Mouse (Mus musculus): ENCODE data around the gene Tmem117. TPM values are rescaled to one million over a fixed set of nuclear protein-coding genes. Genes with fewer than 3 reads are reported as not detected.

The Tmem117 gene
- polyA plus RNA-seq, 1 experiment from 2014 or later, result 3.2 TPM

- Histone ChIP-seq H3K27ac (no peak overlapping the region), H3K9me3 (no peaks in the 10 kb centered on the region), H3K27me3 (no peaks in the 10 kb centered on the region), H3K4me3 (no peak overlapping the region), H3K36me3 (no peaks in the 10 kb centered on the region), H3K4me2 (replicated peaks) (no peak overlapping the region), H3K9ac (no peak overlapping the region), H3K4me1 (no peaks in the 10 kb centered on the region)
- 61% methylated on average over 11 of the region's 11 CpGs for WGBS
- no peak for ATAC-seq (ENCODE audit: insufficient number of reproducible peaks, insufficient read depth, low FRiP score, low TSS enrichment)
Measured at GRCm38 (mm10) chr15:94904672-94905407, 275.8 kb downstream of the Tmem117 start.

GRCm38 (mm10) chr15:94921672-94922071 lies 292.6 kb downstream of the Tmem117 start:
- Histone ChIP-seq H3K4me1 (no peaks in the 10 kb centered on the region), H3K27ac (no peak overlapping the region), H3K4me3 (no peak overlapping the region), H3K27me3 (no peaks in the 10 kb centered on the region), H3K9ac (no peak overlapping the region), H3K9me3 (no peaks in the 10 kb centered on the region), H3K36me3 (no peaks in the 10 kb centered on the region), H3K4me2 (replicated peaks) (no peak overlapping the region)
- ATAC-seq (ENCODE audit: insufficient number of reproducible peaks, insufficient read depth, low FRiP score, low TSS enrichment), result no peak
- WGBS, result 38% methylated on average over 1 of the region's 1 CpGs

GRCm38 (mm10) chr15:94927986-94928385 lies 299.0 kb downstream of the Tmem117 start:
- Histone ChIP-seq H3K9ac (no peak overlapping the region), H3K27ac (no peak overlapping the region), H3K27me3 (no peaks in the 10 kb centered on the region), H3K4me2 (replicated peaks) (no peak overlapping the region), H3K4me1 (no peaks in the 10 kb centered on the region), H3K9me3 (no peaks in the 10 kb centered on the region), H3K4me3 (no peak overlapping the region), H3K36me3 (no peaks in the 10 kb centered on the region)
- ATAC-seq (ENCODE audit: insufficient number of reproducible peaks, insufficient read depth, low FRiP score, low TSS enrichment), result no peak
- 83% methylated on average over 5 of the region's 5 CpGs for WGBS

DNA sequence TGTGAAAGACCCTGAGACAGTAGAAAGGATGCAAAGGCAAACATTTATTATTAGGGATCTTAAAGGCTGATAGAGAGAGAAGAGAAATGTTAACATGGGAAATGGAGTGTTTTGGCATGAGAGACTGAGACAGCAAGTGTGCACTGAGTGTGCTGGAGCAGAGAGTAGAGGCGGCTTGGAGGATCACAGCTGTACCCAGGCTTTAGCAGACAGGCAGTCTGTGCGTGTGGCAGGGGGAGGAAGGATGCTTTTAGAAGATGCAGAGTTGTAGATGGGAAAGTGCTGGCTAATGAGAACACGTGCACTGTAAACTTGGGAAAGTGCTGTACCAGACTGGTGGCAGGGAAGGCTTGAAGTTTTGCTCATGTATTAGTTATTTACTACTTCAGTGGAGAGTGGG lies 301.7 kb downstream of the Tmem117 start:
- Histone ChIP-seq H3K9ac (no peak overlapping the region), H3K9me3 (no peaks in the 10 kb centered on the region), H3K27ac (no peak overlapping the region), H3K27me3 (no peaks in the 10 kb centered on the region), H3K4me2 (replicated peaks) (no peak overlapping the region), H3K4me1 (no peaks in the 10 kb centered on the region), H3K4me3 (no peak overlapping the region), H3K36me3 (no peaks in the 10 kb centered on the region)
- ATAC-seq (ENCODE audit: insufficient number of reproducible peaks, insufficient read depth, low FRiP score, low TSS enrichment), result no peak
- 59% methylated on average over 3 of the region's 3 CpGs for WGBS

DNA sequence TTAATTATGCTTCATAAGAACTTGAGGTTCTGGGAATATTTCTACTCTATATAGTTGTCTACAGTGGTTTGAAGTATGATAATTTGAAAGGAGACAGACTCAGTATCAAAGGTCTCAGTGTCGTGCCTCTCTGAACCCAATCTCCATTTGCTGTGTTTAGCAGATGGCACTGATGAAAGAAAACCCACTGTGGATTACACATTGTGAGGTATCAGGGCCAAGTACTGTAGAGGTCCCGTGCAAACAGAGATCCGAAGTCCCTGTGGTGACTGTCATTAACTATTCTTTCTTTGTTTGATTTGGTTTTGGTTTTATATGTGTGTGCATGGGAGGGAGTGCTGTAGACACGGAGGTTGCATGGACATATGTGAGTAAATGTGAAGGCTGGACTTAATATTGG lies 304.0 kb downstream of the Tmem117 start:
- 81% methylated on average over 4 of the region's 4 CpGs for WGBS
- no peak overlapping the region for H3K4me2 ChIP-seq (replicated peaks)
- H3K27me3 ChIP-seq, result no peaks in the 10 kb centered on the region
- H3K9ac ChIP-seq, result no peak overlapping the region
- no peaks in the 10 kb centered on the region for H3K9me3 ChIP-seq
- no peaks in the 10 kb centered on the region for H3K4me1 ChIP-seq
- no peak for ATAC-seq (ENCODE audit: insufficient number of reproducible peaks, insufficient read depth, low FRiP score, low TSS enrichment)
- no peak overlapping the region for H3K4me3 ChIP-seq
- H3K27ac ChIP-seq, result no peak overlapping the region
- H3K36me3 ChIP-seq, result no peaks in the 10 kb centered on the region

- no peak for ATAC-seq (ENCODE audit: insufficient number of reproducible peaks, insufficient read depth, low FRiP score, low TSS enrichment)
- no peaks in the 10 kb centered on the region for H3K36me3 ChIP-seq
- H3K9me3 ChIP-seq, result no peaks in the 10 kb centered on the region
- H3K4me2 ChIP-seq (replicated peaks), result no peak overlapping the region
- WGBS, result 49% methylated on average over 3 of the region's 3 CpGs
- no peak overlapping the region for H3K27ac ChIP-seq
- H3K27me3 ChIP-seq, result no peaks in the 10 kb centered on the region
- no peaks in the 10 kb centered on the region for H3K4me1 ChIP-seq
- no peak overlapping the region for H3K9ac ChIP-seq
- no peak overlapping the region for H3K4me3 ChIP-seq
Measured at GRCm38 (mm10) chr15:94933480-94933879, 304.4 kb downstream of the Tmem117 start.

GRCm38 (mm10) chr15:94941954-94942353 lies 312.9 kb downstream of the Tmem117 start:
- WGBS, result 84% methylated on average over 3 of the region's 3 CpGs
- H3K27me3 ChIP-seq, result no peaks in the 10 kb centered on the region
- ATAC-seq (ENCODE audit: insufficient number of reproducible peaks, insufficient read depth, low FRiP score, low TSS enrichment), result no peak
- H3K9ac ChIP-seq, result no peak overlapping the region
- H3K9me3 ChIP-seq, result no peaks in the 10 kb centered on the region
- H3K4me2 ChIP-seq (replicated peaks), result no peak overlapping the region
- no peak overlapping the region for H3K4me3 ChIP-seq
- no peaks in the 10 kb centered on the region for H3K4me1 ChIP-seq
- H3K36me3 ChIP-seq, result no peaks in the 10 kb centered on the region
- no peak overlapping the region for H3K27ac ChIP-seq

GRCm38 (mm10) chr15:94942465-94942864 lies 313.4 kb downstream of the Tmem117 start:
- H3K36me3 ChIP-seq, result no peaks in the 10 kb centered on the region
- 61% methylated on average over 1 of the region's 1 CpGs for WGBS
- no peak overlapping the region for H3K27ac ChIP-seq
- H3K27me3 ChIP-seq, result no peaks in the 10 kb centered on the region
- H3K4me2 ChIP-seq (replicated peaks), result no peak overlapping the region
- H3K4me3 ChIP-seq, result no peak overlapping the region
- H3K9ac ChIP-seq, result no peak overlapping the region
- H3K4me1 ChIP-seq, result no peaks in the 10 kb centered on the region
- H3K9me3 ChIP-seq, result no peaks in the 10 kb centered on the region
- ATAC-seq (ENCODE audit: insufficient number of reproducible peaks, insufficient read depth, low FRiP score, low TSS enrichment), result no peak

GRCm38 (mm10) chr15:94943891-94944290 lies 314.9 kb downstream of the Tmem117 start:
- Histone ChIP-seq H3K9me3 (no peaks in the 10 kb centered on the region), H3K4me3 (no peak overlapping the region), H3K36me3 (no peaks in the 10 kb centered on the region), H3K4me1 (no peaks in the 10 kb centered on the region), H3K27ac (no peak overlapping the region), H3K9ac (no peak overlapping the region), H3K4me2 (replicated peaks) (no peak overlapping the region), H3K27me3 (no peaks in the 10 kb centered on the region)
- no peak for ATAC-seq (ENCODE audit: insufficient number of reproducible peaks, insufficient read depth, low FRiP score, low TSS enrichment)
- 65% methylated on average over 5 of the region's 5 CpGs for WGBS

- 88% methylated on average over 7 of the region's 7 CpGs for WGBS
- no peak for ATAC-seq (ENCODE audit: insufficient number of reproducible peaks, insufficient read depth, low FRiP score, low TSS enrichment)
- Histone ChIP-seq H3K27ac (no peak overlapping the region), H3K36me3 (no peaks in the 10 kb centered on the region), H3K4me3 (no peak overlapping the region), H3K4me1 (no peaks in the 10 kb centered on the region), H3K9me3 (no peaks in the 10 kb centered on the region), H3K9ac (no peak overlapping the region), H3K27me3 (no peaks in the 10 kb centered on the region), H3K4me2 (replicated peaks) (no peak overlapping the region)
Measured at GRCm38 (mm10) chr15:94951382-94952048, 322.5 kb downstream of the Tmem117 start.

GRCm38 (mm10) chr15:94956697-94957096 lies 327.7 kb downstream of the Tmem117 start:
- no peak for ATAC-seq (ENCODE audit: insufficient number of reproducible peaks, insufficient read depth, low FRiP score, low TSS enrichment)

DNA sequence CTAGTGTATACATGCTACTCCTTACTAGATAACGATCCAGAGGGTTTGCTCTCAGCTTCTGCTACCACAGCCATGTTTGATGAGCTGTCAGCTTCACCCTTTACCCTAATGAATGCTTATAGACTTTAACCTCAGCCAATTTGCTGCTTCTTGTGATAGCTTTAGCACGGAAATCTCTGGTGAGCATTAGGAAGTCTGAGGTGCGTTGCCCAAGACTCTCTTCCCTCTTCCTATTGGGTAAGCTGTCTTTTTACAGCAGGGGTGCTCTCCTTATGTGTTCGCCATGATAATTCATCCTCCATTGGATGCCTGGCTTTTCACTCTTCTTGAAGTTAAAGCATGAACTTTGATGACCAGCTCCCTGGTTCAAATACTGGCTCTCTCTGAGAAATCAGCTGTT lies 328.2 kb downstream of the Tmem117 start:
- Histone ChIP-seq H3K9ac (no peak overlapping the region), H3K4me3 (no peak overlapping the region), H3K36me3 (no peaks in the 10 kb centered on the region), H3K27ac (no peak overlapping the region), H3K9me3 (no peaks in the 10 kb centered on the region), H3K4me1 (no peaks in the 10 kb centered on the region), H3K4me2 (replicated peaks) (no peak overlapping the region), H3K27me3 (no peaks in the 10 kb centered on the region)
- 74% methylated on average over 4 of the region's 4 CpGs for WGBS
- no peak for ATAC-seq (ENCODE audit: insufficient number of reproducible peaks, insufficient read depth, low FRiP score, low TSS enrichment)

More at GRCm38 (mm10) chr15:94956697-94957096, 327.7 kb downstream of the Tmem117 start:
- Histone ChIP-seq H3K4me1 (no peaks in the 10 kb centered on the region), H3K27ac (no peak overlapping the region), H3K27me3 (no peaks in the 10 kb centered on the region), H3K9ac (no peak overlapping the region), H3K4me3 (no peak overlapping the region), H3K36me3 (no peaks in the 10 kb centered on the region), H3K4me2 (replicated peaks) (no peak overlapping the region), H3K9me3 (no peaks in the 10 kb centered on the region)
- 80% methylated on average over 3 of the region's 3 CpGs for WGBS

Data from embryonic facial prominence, embryonic 12.5 days (tissue).